Mouse (Mus musculus) cerebellum, adult 2 months (tissue): Measurements from ENCODE around the gene Slc8a1. TPM values are rescaled to one million over a fixed set of nuclear protein-coding genes. Genes with fewer than 3 reads are reported as not detected.

ENCODE experiments used
- DNase-seq, 2 experiments: peaks; one replicate each; pipeline ENCODE4 v3.0.0; 2021
- H3K27ac ChIP-seq: fragments of 200-500 bp; 2 replicates; pipeline ENCODE4 v1.5.1; 2012; ENCODE audit warnings: low read length, control low read depth, inconsistent platforms; ENCODE audit not compliant: insufficient read depth
- H3K27me3 ChIP-seq: fragments of 200-500 bp; 2 replicates; pipeline ENCODE4 v1.6.1; 2012; ENCODE audit warnings: inconsistent platforms, mild to moderate bottlenecking, low read length, moderate library complexity; ENCODE audit not compliant: control insufficient read depth, insufficient read depth
- H3K4me1 ChIP-seq: fragments of 200-500 bp; 2 replicates; pipeline ENCODE4 v1.6.1; 2011; ENCODE audit warnings: low read length; ENCODE audit not compliant: control insufficient read depth, insufficient read depth
- H3K4me3 ChIP-seq: fragments of 200-500 bp; replicated peaks from 2 replicates; pipeline ENCODE3; 2011; ENCODE audit warnings: mild to moderate bottlenecking, low read depth, low read length, control low read depth; ENCODE audit not compliant: insufficient read depth
- CTCF ChIP-seq: fragments of 200-500 bp; IDR thresholded peaks from 2 replicates; pipeline ENCODE4 v1.5.1; 2011; ENCODE audit warnings: low read depth, mild to moderate bottlenecking, control low read depth, low read length, moderate library complexity, borderline replicate concordance; ENCODE audit not compliant: insufficient read depth
- POLR2A ChIP-seq: fragments of 200-500 bp; IDR thresholded peaks from 2 replicates; pipeline ENCODE4 v1.6.1; 2011; ENCODE audit warnings: low read length, control low read depth, borderline replicate concordance; ENCODE audit not compliant: insufficient read depth
- WGBS: fragments of 180-500 bp; shearing (Covaris S2); methylation state at CpG from one replicate; pipeline ENCODE4 v1.1.7; 2018; 5-methylcytosine and 5-hydroxymethylcytosine counted together
- polyA plus RNA-seq: library from polyadenylated mRNA; depleted of rRNA; stranded (reverse); fragments of >200 nt; gene quantifications from 2 replicates; pipeline ENCODE4 v1.2.3, GENCODE M21; 2012; rRNA removed

The Slc8a1 gene
- 22.4 and 24.7 TPM in 2 replicates for polyA plus RNA-seq

- no peaks in the 10 kb centered on the region for H3K27me3 ChIP-seq
- WGBS = 21% methylated on average over 14 of the region's 14 CpGs
- H3K4me1 ChIP-seq = no peaks in the 10 kb centered on the region; the same call in 1 of the 2 replicates
- peak within 1 kb of the TSS; percentile 60 for H3K4me3 ChIP-seq
- TF ChIP-seq POLR2A (no peak), CTCF (no peak)
- H3K27ac ChIP-seq = no peak within 1 kb of the TSS
- peak; percentile 50 to 56 for DNase-seq
Observed at GRCm38 (mm10) chr17:81738311-81738755, at the start of gene Slc8a1. TSS of gene Slc8a1 (minus strand) at chr17:81738377.

- Histone ChIP-seq H3K4me3 (no peak overlapping the region), H3K27me3 (no peaks in the 10 kb centered on the region), H3K4me1 (no peaks in the 10 kb centered on the region), H3K27ac (no peak overlapping the region)
- TF ChIP-seq POLR2A (no peak), CTCF (peak; percentile 60; the same call in 1 of the 2 replicates)
- DNase-seq = peak; percentile 52 to 58
- WGBS = 39% methylated on average over 4 of the region's 4 CpGs
Observed at GRCm38 (mm10) chr17:81787350-81787749, 49.2 kb upstream of the Slc8a1 start.

- Histone ChIP-seq H3K4me3 (no peak overlapping the region), H3K27ac (no peak overlapping the region), H3K27me3 (no peaks in the 10 kb centered on the region), H3K4me1 (no peaks in the 10 kb centered on the region)
- WGBS = 84% methylated on average over 4 of the region's 4 CpGs
- TF ChIP-seq CTCF (no peak), POLR2A (no peak)
- no peak for DNase-seq
Observed at GRCm38 (mm10) chr17:81782326-81782725, 44.1 kb upstream of the Slc8a1 start.

GRCm38 (mm10) chr17:81781491-81781890 is 43.3 kb upstream of the Slc8a1 start:
- Histone ChIP-seq H3K4me1 (no peaks in the 10 kb centered on the region), H3K27me3 (no peaks in the 10 kb centered on the region), H3K4me3 (no peak overlapping the region), H3K27ac (no peak overlapping the region)
- no peak for TF ChIP-seq CTCF
- 88% methylated on average over 5 of the region's 5 CpGs for WGBS
- no peak for DNase-seq

- TF ChIP-seq CTCF (no peak), POLR2A (no peak)
- Histone ChIP-seq H3K4me3 (no peak overlapping the region), H3K4me1 (no peaks in the 10 kb centered on the region), H3K27me3 (no peaks in the 10 kb centered on the region), H3K27ac (no peak overlapping the region)
- 92% methylated on average over 4 of the region's 4 CpGs for WGBS
- DNase-seq = no peak
Observed at GRCm38 (mm10) chr17:81779883-81780282, 41.7 kb upstream of the Slc8a1 start.

- no peak for DNase-seq
- Histone ChIP-seq H3K27ac (no peak overlapping the region), H3K27me3 (no peaks in the 10 kb centered on the region), H3K4me1 (no peaks in the 10 kb centered on the region), H3K4me3 (no peak overlapping the region)
- TF ChIP-seq CTCF (no peak), POLR2A (no peak)
- 85% methylated on average over 2 of the region's 2 CpGs for WGBS
Observed at GRCm38 (mm10) chr17:81750664-81751063, 12.5 kb upstream of the Slc8a1 start.

GRCm38 (mm10) chr17:81743034-81743433 is 4.9 kb upstream of the Slc8a1 start:
- 79% methylated on average over 2 of the region's 2 CpGs for WGBS
- Histone ChIP-seq H3K27ac (no peak overlapping the region), H3K27me3 (no peaks in the 10 kb centered on the region), H3K4me1 (no peaks in the 10 kb centered on the region; the same call in 1 of the 2 replicates), H3K4me3 (no peak overlapping the region)
- no peak for TF ChIP-seq POLR2A
- TF ChIP-seq CTCF = no peak
- DNase-seq = no peak

GRCm38 (mm10) chr17:81740576-81740975 is 2.4 kb upstream of the Slc8a1 start:
- no peak overlapping the region for H3K4me3 ChIP-seq
- no peak overlapping the region for H3K27ac ChIP-seq
- TF ChIP-seq CTCF (no peak), POLR2A (no peak)
- 51% methylated on average over 6 of the region's 6 CpGs for WGBS
- H3K4me1 ChIP-seq = no peaks in the 10 kb centered on the region; the same call in 1 of the 2 replicates
- no peaks in the 10 kb centered on the region for H3K27me3 ChIP-seq
- no peak for DNase-seq

- WGBS = 95% methylated on average over 2 of the region's 2 CpGs
- Histone ChIP-seq H3K4me1 (no peaks in the 10 kb centered on the region; the same call in 1 of the 2 replicates), H3K4me3 (no peak overlapping the region), H3K27me3 (no peaks in the 10 kb centered on the region), H3K27ac (no peak overlapping the region)
- no peak for DNase-seq
- no peak for TF ChIP-seq POLR2A
- TF ChIP-seq CTCF = no peak
Observed at GRCm38 (mm10) chr17:81737779-81738178, 398 bp downstream of the Slc8a1 start.
